Mouse (Mus musculus) midbrain, postnatal 0 days (tissue): Measurements from ENCODE around the gene Npc2. TPM values are rescaled to one million over a fixed set of nuclear protein-coding genes. Genes with fewer than 3 reads are reported as not detected.

Experiments used
- ATAC-seq: fragments of 200-750 bp; cut with Nextera tagmentation; 2 replicates; pipeline ENCODE4 v1.8.0; 2017; ENCODE audit warnings: moderate number of reproducible peaks, mild to moderate bottlenecking, moderate TSS enrichment, moderate library complexity; ENCODE audit not compliant: low FRiP score
- DNase-seq: peaks from one replicate; pipeline ENCODE4 v3.0.0-alpha.2; 2015; ENCODE audit warnings: low spot score
- H3K27ac ChIP-seq: fragments of 300-500 bp; sonication (generic); 2 replicates; pipeline ENCODE4 v1.5.1; 2014; ENCODE audit warnings: low read depth, mild to moderate bottlenecking, low read length, mixed read lengths
- H3K27me3 ChIP-seq: fragments of 300-500 bp; sonication (generic); 2 replicates; pipeline ENCODE4 v1.6.1; 2014; ENCODE audit warnings: low read length, control low read depth, mixed read lengths; ENCODE audit not compliant: insufficient read depth
- H3K36me3 ChIP-seq: fragments of 300-500 bp; sonication (generic); 2 replicates; pipeline ENCODE4 v1.6.1; 2014; ENCODE audit warnings: low read length, control low read depth, mixed read lengths; ENCODE audit not compliant: insufficient read depth
- H3K4me1 ChIP-seq: fragments of 300-500 bp; sonication (generic); 2 replicates; pipeline ENCODE4 v1.6.1; 2014; ENCODE audit warnings: mild to moderate bottlenecking, control low read depth, antibody characterized with exemption, low read length, mixed read lengths; ENCODE audit not compliant: insufficient read depth
- H3K4me2 ChIP-seq: fragments of 300-500 bp; sonication (generic); 2 replicates; pipeline ENCODE4 v1.6.1; 2014; ENCODE audit warnings: low read depth, mild to moderate bottlenecking, low read length, mixed read lengths; ENCODE audit not compliant: poor library complexity, severe bottlenecking
- H3K4me3 ChIP-seq: fragments of 300-500 bp; sonication (generic); 2 replicates; pipeline ENCODE4 v1.5.1; 2014; ENCODE audit warnings: low read depth, mild to moderate bottlenecking, low read length, moderate library complexity
- H3K9ac ChIP-seq: fragments of 300-500 bp; sonication (generic); replicated peaks from 2 replicates; pipeline ENCODE4 v1.6.1; 2014; ENCODE audit warnings: mild to moderate bottlenecking, low read length, moderate library complexity, mixed read lengths; ENCODE audit not compliant: poor library complexity, severe bottlenecking
- H3K9me3 ChIP-seq: fragments of 300-500 bp; sonication (generic); 2 replicates; pipeline ENCODE4 v1.6.1; 2016; ENCODE audit warnings: low read length, control low read depth
- CTCF ChIP-seq: IDR thresholded peaks from 2 replicates; pipeline ENCODE4 v1.5.1; 2016; ENCODE audit warnings: antibody characterized with exemption, mild to moderate bottlenecking
- WGBS: fragments of 180-500 bp; shearing (Covaris S2); extraction: QIAGEN DNeasy Blood & Tissue Kit; methylation state at CpG from one replicate; pipeline ENCODE4 v1.1.7; 2014; 5-methylcytosine and 5-hydroxymethylcytosine counted together
- polyA plus RNA-seq: library from polyadenylated mRNA; unstranded; fragments of >200 nt; fragmentation: Nextera tagmentation; extraction: Ambion mirVana; gene quantifications from 2 replicates; pipeline ENCODE4 v1.2.1, GENCODE M21; 2015
- total RNA-seq: library from RNA; depleted of rRNA; stranded (reverse); fragments of >200 nt; gene quantifications from 2 replicates; pipeline ENCODE4 v1.2.3, GENCODE M21; 2014

Npc2 gene
- total and polyA plus RNA-seq, 2 experiments from 2014 or later = 42.5 to 43.9 TPM

- no peak overlapping the region for H3K27ac ChIP-seq
- H3K4me2 ChIP-seq = no peak overlapping the region
- H3K4me1 ChIP-seq = no peaks in the 10 kb centered on the region
- 90% methylated on average over 8 of the region's 8 CpGs for WGBS
- no peak overlapping the region for H3K4me3 ChIP-seq
- DNase-seq (no peak), ATAC-seq (no peak)
- H3K9me3 ChIP-seq = no peaks in the 10 kb centered on the region
- H3K36me3 ChIP-seq = no peaks in the 10 kb centered on the region
- H3K9ac ChIP-seq = no peak overlapping the region
- TF ChIP-seq CTCF = no peak
- H3K27me3 ChIP-seq = no peaks in the 10 kb centered on the region
Observed at GRCm38 (mm10) chr12:84794647-84795046, 21.7 kb upstream of the Npc2 start.

GRCm38 (mm10) chr12:84792629-84793028 lies 19.7 kb upstream of the Npc2 start:
- no peak overlapping the region for H3K4me3 ChIP-seq
- ATAC-seq = no peak
- H3K4me2 ChIP-seq = no peak overlapping the region
- no peaks in the 10 kb centered on the region for H3K27me3 ChIP-seq
- no peaks in the 10 kb centered on the region for H3K9me3 ChIP-seq
- H3K27ac ChIP-seq = no peak overlapping the region
- H3K4me1 ChIP-seq = no peaks in the 10 kb centered on the region
- no peak for DNase-seq
- no peak for TF ChIP-seq CTCF
- 82% methylated on average over 4 of the region's 4 CpGs for WGBS
- H3K9ac ChIP-seq = no peak overlapping the region
- H3K36me3 ChIP-seq = no peaks in the 10 kb centered on the region

- H3K4me3 ChIP-seq = no peak overlapping the region
- no peaks in the 10 kb centered on the region for H3K27me3 ChIP-seq
- DNase-seq (no peak), ATAC-seq (no peak)
- TF ChIP-seq CTCF = no peak
- H3K9me3 ChIP-seq = no peaks in the 10 kb centered on the region
- 72% methylated on average over 10 of the region's 10 CpGs for whole genome bisulfite sequencing
- H3K4me1 ChIP-seq = no peaks in the 10 kb centered on the region
- no peak overlapping the region for H3K27ac ChIP-seq
- H3K9ac ChIP-seq = no peak overlapping the region
- H3K36me3 ChIP-seq = no peaks in the 10 kb centered on the region
- no peak overlapping the region for H3K4me2 ChIP-seq
Observed at GRCm38 (mm10) chr12:84790853-84791252, 17.9 kb upstream of the Npc2 start.

DNA sequence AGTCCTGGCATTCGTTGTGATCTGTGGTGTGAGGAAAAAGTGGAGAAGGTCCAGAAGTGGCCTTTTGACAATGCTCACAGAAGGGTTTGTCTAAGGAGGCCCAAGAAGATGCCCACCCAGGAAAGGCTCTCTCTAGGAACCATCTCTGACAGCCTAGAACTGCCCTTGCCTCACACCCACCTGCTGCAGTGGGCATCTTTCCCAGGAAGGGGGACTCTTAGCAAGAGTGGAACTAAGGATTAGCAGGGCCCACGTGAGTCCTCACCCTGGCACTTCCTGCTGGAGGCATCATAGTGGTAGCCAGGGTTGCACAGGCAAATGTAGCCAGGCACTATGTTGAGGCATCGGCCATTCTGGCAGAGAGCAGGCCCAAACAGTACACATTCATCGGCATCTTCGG lies 13.1 kb upstream of the Npc2 start:
- TF ChIP-seq CTCF = no peak
- no peaks in the 10 kb centered on the region for H3K36me3 ChIP-seq
- no peaks in the 10 kb centered on the region for H3K27me3 ChIP-seq
- H3K9ac ChIP-seq = no peak overlapping the region
- no peak overlapping the region for H3K4me3 ChIP-seq
- no peaks in the 10 kb centered on the region for H3K9me3 ChIP-seq
- no peaks in the 10 kb centered on the region for H3K4me1 ChIP-seq
- DNase-seq (no peak), ATAC-seq (no peak)
- no peak overlapping the region for H3K4me2 ChIP-seq
- no peak overlapping the region for H3K27ac ChIP-seq
- 53% methylated on average over 5 of the region's 5 CpGs for WGBS

- peak; percentile 72 for ATAC-seq
- H3K4me2 ChIP-seq = no peak overlapping the region
- no peaks in the 10 kb centered on the region for H3K36me3 ChIP-seq
- peak; percentile 91 for DNase-seq
- no peaks in the 10 kb centered on the region for H3K27me3 ChIP-seq
- no peaks in the 10 kb centered on the region for H3K4me1 ChIP-seq
- peak; percentile 93 for TF ChIP-seq CTCF
- H3K4me3 ChIP-seq = no peak overlapping the region
- H3K9ac ChIP-seq = no peak overlapping the region
- no peak overlapping the region for H3K27ac ChIP-seq
- no peaks in the 10 kb centered on the region for H3K9me3 ChIP-seq
- WGBS = 31% methylated on average over 25 of the region's 25 CpGs
Observed at GRCm38 (mm10) chr12:84784604-84785381, 11.8 kb upstream of the Npc2 start.

- no peaks in the 10 kb centered on the region for H3K36me3 ChIP-seq
- no peak overlapping the region for H3K27ac ChIP-seq
- no peak overlapping the region for H3K4me2 ChIP-seq
- no peak overlapping the region for H3K4me3 ChIP-seq
- no peaks in the 10 kb centered on the region for H3K27me3 ChIP-seq
- ATAC-seq (no peak), DNase-seq (no peak)
- H3K4me1 ChIP-seq = peaks cover 2% of the 10 kb centered on the region; the same call in 1 of the 2 replicates
- H3K9ac ChIP-seq = no peak overlapping the region
- no peak for TF ChIP-seq CTCF
- no peaks in the 10 kb centered on the region for H3K9me3 ChIP-seq
Observed at GRCm38 (mm10) chr12:84776229-84776628, 3.3 kb upstream of the Npc2 start.
